Mouse (Mus musculus) urinary bladder, postnatal 25 days (tissue): ENCODE measurements around the gene Prpf40b.
"Not testable (repeated sequence)": the region's sequence is repeated elsewhere in the genome, so short reads cannot be mapped to it uniquely, and the experiment has no call there.

Experiments used
- DNase-seq: peaks from one replicate; pipeline ENCODE4 v3.0.0; 2022; ENCODE audit warnings: low spot score

The Prpf40b gene

GRCm38 (mm10) chr15:99294813-99295374 is at the start of gene Prpf40b:
Gene Prpf40b (plus strand): TSS chr15:99295087.
- DNase-seq: peak; percentile 95

DNA sequence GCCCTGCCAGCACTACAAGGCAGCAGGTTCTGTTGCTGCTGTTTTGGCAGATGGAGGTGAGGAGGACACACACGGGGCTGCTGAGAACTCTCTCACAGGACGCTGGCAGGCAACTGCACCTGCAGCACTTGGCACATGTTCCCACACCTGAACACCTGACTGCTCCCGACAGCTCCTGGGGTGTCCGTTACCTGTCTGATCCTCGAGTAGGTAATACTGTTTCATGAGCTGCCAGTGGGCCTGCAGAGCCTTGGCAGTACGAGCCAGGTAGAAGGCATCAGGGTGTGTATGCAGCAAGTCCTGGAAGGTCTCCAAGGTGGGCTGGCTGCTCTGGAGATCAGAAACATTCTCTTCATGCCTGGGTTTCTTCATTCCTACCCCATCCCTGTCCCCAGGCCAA is 48.2 kb upstream of the Prpf40b start:
- not testable (repeated sequence) for DNase-seq

GRCm38 (mm10) chr15:99248972-99249371 is 45.9 kb upstream of the Prpf40b start:
- DNase-seq: no peak

DNA sequence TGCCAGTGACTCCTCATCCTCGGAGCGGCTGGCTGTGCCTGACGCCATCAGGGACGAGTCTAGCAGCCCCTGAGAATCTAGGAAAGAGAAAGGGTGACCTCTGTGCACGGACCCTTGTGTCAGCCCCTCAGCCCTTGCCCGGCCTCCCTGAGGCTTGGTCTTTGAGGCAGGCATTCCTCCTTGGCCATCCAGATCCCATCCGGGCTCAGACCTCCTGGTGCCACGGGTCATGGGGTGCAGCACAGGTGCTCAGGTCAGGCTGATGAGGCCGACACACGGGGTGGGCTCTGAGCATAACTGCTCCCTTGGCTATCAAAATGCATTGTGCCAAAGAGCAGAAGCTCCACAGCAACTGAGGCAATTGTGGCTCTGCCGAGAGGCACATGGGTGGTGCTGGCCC is 44.9 kb upstream of the Prpf40b start:
- no peak for DNase-seq

GRCm38 (mm10) chr15:99251111-99251510 is 43.8 kb upstream of the Prpf40b start:
- not testable (repeated sequence) for DNase-seq

GRCm38 (mm10) chr15:99251626-99252380 is 43.1 kb upstream of the Prpf40b start, which contains the start of gene Mcrs1:
Gene Mcrs1 (minus strand): TSS chr15:99251961.
- DNase-seq: peak; percentile 94

DNA sequence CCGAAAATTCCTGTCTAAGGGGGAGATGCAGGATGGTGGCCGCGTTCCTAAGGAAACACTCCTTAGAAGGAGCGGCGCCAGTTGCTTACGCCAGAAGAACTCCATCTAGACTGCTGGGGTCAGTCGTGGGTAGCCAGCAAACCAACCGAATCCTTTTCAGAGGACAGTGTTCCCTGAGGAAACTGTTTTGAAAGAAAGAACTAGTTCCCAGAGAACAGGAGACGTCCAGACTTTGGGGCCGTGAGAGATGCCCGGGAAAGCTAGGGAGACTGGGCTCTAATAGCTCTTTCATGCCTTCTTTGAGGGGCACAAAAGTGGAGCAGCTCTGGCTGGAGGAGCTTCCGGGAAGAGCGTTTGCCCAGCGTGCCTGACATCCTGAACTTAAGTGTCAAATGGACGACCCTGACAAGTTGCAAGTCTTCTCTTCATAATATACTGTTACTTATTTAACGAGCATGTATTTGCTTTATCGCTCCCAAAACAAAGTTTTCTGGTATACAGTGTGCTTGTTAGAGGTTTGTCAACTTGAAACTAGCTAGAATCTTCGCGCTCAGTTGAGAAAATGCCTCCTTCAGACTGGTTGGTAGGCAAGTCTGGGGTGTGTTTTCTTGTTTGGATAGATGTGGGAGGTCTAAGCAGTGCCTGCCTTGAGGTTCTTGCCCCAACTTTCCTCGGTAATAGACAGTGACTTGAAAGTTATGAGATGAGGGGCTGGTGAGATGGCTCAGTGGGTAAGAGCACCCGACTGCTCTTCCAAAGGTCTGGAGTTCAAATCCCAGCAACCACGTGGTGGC is 42.3 kb upstream of the Prpf40b start:
- no peak for DNase-seq

DNA sequence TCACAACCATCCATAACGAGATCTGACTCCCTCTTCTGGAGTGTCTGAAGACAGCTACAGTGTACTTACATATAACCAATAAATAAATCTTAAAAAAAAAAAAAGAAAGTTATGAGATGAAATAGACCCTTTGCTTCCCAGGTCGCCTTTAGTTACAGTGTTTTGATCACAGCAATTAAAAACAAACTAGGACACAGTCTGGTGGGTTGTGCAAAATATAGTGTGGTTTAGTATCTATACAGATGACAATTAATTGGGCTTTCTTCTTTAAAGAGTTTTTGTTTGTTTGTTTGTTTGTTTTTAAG is 41.8 kb upstream of the Prpf40b start:
- DNase-seq: not testable (repeated sequence)

- no peak for DNase-seq
Measured at GRCm38 (mm10) chr15:99253772-99254171, 41.1 kb upstream of the Prpf40b start.

DNA sequence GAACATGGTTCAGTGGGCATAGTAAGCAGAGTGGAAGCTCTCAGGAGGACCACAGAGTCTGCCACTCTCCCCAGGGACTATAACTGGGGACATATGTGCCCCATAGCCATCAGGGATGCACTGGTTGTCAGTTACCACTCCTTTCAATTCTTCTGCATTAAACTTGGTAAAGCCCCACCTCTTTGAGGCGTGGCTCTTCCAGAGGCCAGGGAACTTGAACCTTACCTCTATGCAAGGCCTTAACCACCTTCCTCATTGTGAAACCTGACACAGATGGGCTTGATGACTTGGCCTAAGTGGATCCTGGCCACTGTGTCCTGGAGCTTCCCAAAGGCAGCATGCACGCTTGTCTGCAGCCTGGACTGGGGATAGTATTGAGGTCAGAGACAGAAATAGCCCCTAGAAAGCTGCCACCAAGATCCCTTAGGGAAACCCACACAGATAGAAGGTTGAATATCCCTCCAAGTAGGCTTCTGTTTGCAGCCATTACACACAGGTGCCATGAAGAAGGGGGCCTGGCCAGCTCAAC is 40.3 kb upstream of the Prpf40b start:
- DNase-seq: no peak

- no peak for DNase-seq
Measured at GRCm38 (mm10) chr15:99255241-99255749, 39.6 kb upstream of the Prpf40b start.

GRCm38 (mm10) chr15:99259167-99259729 is 35.6 kb upstream of the Prpf40b start:
- no peak for DNase-seq

DNA sequence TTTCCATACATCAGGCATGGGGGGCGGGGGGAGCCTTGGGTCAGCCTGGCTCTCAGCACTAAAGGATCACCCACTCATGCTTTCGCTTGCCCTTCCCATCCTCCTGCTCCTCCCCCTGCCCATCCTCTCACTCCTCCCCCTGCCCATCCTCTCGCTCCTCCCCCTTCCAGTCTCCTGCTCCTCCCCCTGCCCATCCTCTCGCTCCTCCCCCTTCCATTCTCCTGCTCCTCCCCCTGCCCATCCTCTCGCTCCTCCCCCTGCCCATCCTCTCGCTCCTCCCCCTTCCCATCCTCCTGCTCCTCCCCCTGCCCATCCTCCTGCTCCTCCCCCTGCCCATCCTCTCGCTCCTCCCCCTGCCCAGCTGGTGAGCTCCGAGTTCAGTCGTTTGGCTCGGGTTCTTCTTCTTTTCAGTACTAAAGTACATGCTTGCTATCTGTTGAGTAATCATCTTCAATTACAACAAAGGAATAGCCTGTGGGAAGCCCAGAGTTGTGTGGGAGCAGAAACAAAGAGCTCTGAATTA is 35.1 kb upstream of the Prpf40b start:
- DNase-seq: peak; percentile 66

- DNase-seq: no peak
Measured at GRCm38 (mm10) chr15:99262702-99263101, 32.2 kb upstream of the Prpf40b start.

DNA sequence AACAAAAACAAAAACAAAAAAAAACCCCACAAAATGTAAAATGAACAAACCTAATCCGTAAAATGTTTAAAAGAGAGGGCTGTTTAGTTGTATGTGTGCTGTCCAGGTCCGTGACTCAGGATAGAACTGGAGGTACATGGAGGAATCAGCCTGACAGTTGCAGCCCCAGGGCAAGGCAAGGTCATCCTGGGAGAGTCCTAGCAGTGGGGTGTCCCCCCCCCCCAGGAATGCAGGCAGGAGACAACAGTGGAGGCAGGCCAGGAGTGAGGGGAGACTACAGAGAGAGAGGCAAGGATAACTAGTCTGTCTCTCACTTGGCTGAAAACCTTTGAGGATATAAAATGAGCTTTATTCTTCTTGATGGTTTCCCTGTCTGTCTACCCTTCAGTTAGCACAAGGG is 30.5 kb upstream of the Prpf40b start:
- DNase-seq: no peak

- DNase-seq: peak; percentile 64
Measured at GRCm38 (mm10) chr15:99265679-99266078, 29.2 kb upstream of the Prpf40b start.

- DNase-seq: no peak
Measured at GRCm38 (mm10) chr15:99276095-99276494, 18.8 kb upstream of the Prpf40b start.

DNA sequence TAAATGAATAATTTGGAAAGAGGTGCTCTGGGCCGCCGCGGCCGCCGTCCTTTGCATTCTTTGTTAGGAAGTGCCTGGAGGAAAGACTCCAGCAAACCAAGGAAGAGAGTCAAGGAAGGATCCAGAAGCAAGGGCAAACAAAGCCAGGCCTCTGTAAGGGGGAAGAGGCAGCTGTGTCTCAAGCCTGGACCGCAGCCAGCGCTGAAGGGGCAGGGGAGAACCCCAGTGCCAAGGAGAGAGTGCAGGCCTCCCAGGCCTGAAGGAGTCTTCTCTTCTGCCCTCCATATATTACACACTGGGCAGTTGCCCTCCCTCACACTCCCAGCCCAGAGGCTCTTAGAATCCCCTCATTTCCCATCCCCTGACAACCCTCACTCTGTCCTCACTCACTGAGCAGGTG is 16.6 kb upstream of the Prpf40b start:
- no peak for DNase-seq

DNA sequence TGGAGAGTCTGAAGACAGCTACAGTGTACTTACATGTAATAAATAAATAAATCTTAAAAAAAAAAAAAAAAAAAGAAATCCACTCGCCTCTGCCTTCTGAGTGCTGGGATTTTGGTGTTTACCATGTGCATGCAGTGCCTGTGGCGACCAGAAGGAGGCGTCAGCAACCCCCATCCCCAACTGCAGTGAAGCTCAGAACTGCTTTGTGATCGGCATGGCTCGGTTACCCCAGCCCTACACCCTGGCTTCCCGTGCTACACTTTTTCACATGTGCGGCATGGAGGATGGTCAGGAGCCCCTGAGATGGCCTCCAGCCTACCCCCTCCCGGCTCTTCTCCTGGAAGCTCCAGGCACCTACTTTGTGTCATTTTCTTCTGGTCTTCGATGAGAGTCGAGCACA is 11.4 kb upstream of the Prpf40b start:
- DNase-seq: no peak

- no peak for DNase-seq
Measured at GRCm38 (mm10) chr15:99284527-99285188, 10.2 kb upstream of the Prpf40b start.

DNA sequence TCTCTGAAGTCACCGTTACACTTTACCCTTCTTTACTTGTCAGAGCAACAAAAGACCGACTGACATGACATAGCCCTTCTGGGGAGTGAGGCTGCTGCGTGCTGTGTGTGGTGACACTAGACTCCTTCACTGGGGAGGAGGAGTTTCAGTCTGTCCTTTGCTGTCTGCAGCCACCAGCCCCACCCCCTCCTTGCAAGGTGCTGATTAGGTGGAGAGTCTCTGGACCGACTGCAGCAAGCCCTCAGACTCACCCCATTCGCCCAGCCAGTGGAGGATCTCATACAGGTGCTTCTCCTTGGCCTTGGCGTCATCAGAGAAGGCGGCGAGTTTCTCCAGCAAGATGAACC is 9.7 kb upstream of the Prpf40b start:
- no peak for DNase-seq

DNA sequence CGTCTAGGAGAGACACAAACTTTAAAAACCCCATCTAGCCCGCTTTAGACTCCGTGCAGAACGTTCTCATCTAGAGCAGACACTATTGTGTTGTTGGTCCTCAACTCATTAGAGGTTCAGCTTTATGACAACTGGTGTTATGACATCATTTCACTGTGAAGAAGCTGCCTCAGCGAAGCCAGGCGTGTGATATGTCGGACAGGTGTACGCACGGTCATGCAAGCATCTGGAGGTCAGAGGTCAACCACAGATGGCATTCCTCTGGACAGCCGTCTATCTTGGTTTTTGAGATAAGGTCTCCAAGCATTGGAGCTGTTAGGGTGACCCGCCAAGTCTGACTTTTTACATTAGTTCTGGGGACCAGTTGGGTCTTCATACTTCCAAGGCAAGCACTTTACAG is 4.3 kb upstream of the Prpf40b start:
- no peak for DNase-seq
